Mouse (Mus musculus) ES-Bruce4 (cell line): ENCODE measurements around the gene Gp6.

Source experiments
- CTCF ChIP-seq: IDR thresholded peaks from one replicate; pipeline ENCODE4 v1.8.1; 2011; ENCODE audit warnings: low read depth, low read length
- EP300 ChIP-seq: IDR thresholded peaks from 2 replicates; pipeline ENCODE4 v1.6.1; 2011; ENCODE audit warnings: low read depth, low read length; ENCODE audit not compliant: insufficient read depth

- peak; percentile 60 for TF ChIP-seq CTCF
- TF ChIP-seq EP300 = no peak
These were observed 29.8 kb upstream of the Gp6 start for GRCm38 (mm10) chr7:4427161-4427912.
